Mouse (Mus musculus) hindbrain, embryonic 11.5 days (tissue): Measurements from ENCODE around the gene Lipi. TPM values are rescaled to one million over a fixed set of nuclear protein-coding genes. Genes with fewer than 3 reads are reported as not detected.

Source experiments
- ATAC-seq: fragments of 200-750 bp; cut with Nextera tagmentation; 2 replicates; pipeline ENCODE4 v1.8.0; 2017; ENCODE audit warnings: mild to moderate bottlenecking, moderate TSS enrichment, moderate library complexity; ENCODE audit not compliant: low FRiP score
- DNase-seq: peaks from one replicate; pipeline ENCODE4 v3.0.0-alpha.2; 2015; ENCODE audit warnings: low spot score
- H3K27ac ChIP-seq: fragments of 300-500 bp; sonication (generic); 2 replicates; pipeline ENCODE4 v1.5.1; 2014; ENCODE audit warnings: mild to moderate bottlenecking, low read depth, low read length
- H3K27me3 ChIP-seq: fragments of 300-500 bp; sonication (generic); 2 replicates; pipeline ENCODE4 v1.6.1; 2014; ENCODE audit warnings: mild to moderate bottlenecking, low read length, moderate library complexity, mixed read lengths; ENCODE audit not compliant: control insufficient read depth, insufficient read depth
- H3K36me3 ChIP-seq: fragments of 300-500 bp; sonication (generic); 2 replicates; pipeline ENCODE4 v1.6.1; 2014; ENCODE audit warnings: mild to moderate bottlenecking, low read length, moderate library complexity, mixed read lengths; ENCODE audit not compliant: control insufficient read depth, insufficient read depth
- H3K4me1 ChIP-seq: fragments of 300-500 bp; sonication (generic); replicated peaks from 2 replicates; pipeline ENCODE4 v1.6.1; 2014; ENCODE audit warnings: low read length, mixed read lengths; ENCODE audit not compliant: control insufficient read depth, insufficient read depth
- H3K4me2 ChIP-seq: fragments of 300-500 bp; sonication (generic); replicated peaks from 2 replicates; pipeline ENCODE4 v1.6.1; 2014; ENCODE audit warnings: mild to moderate bottlenecking, low read depth, low read length
- H3K4me3 ChIP-seq: fragments of 300-500 bp; sonication (generic); 2 replicates; pipeline ENCODE4 v1.5.1; 2014; ENCODE audit warnings: low read depth, low read length
- H3K9ac ChIP-seq: fragments of 300-500 bp; sonication (generic); 2 replicates; pipeline ENCODE4 v1.6.1; 2014; ENCODE audit warnings: low read depth, low read length
- H3K9me3 ChIP-seq: fragments of 300-500 bp; sonication (generic); 2 replicates; pipeline ENCODE4 v1.6.1; 2016; ENCODE audit warnings: low read length; ENCODE audit not compliant: control insufficient read depth
- WGBS: fragments of 180-500 bp; shearing (Covaris S2); extraction: QIAGEN DNeasy Blood & Tissue Kit; methylation state at CpG from one replicate; pipeline ENCODE4 v1.1.7; 2014; 5-methylcytosine and 5-hydroxymethylcytosine counted together
- polyA plus RNA-seq: library from polyadenylated mRNA; unstranded; fragments of >200 nt; fragmentation: Nextera tagmentation; extraction: Ambion mirVana; gene quantifications from 2 replicates; pipeline ENCODE4 v1.2.1, GENCODE M21; 2014

The Lipi gene
- polyA plus RNA-seq, 1 experiment from 2014 or later: not detected

- Histone ChIP-seq H3K4me1 (no peaks in the 10 kb centered on the region), H3K4me3 (no peak overlapping the region), H3K9me3 (no peaks in the 10 kb centered on the region), H3K27ac (no peak overlapping the region), H3K36me3 (no peaks in the 10 kb centered on the region), H3K9ac (no peak overlapping the region), H3K4me2 (no peak overlapping the region), H3K27me3 (no peaks in the 10 kb centered on the region)
- 82% methylated on average over 5 of the region's 5 CpGs for WGBS
- no peak for DNase-seq
- no peak for ATAC-seq
These were observed 3.6 kb downstream of the Lipi start for GRCm38 (mm10) chr16:75582279-75582678.

- 90% methylated on average over 2 of the region's 2 CpGs for WGBS
These were observed 23.0 kb downstream of the Lipi start for GRCm38 (mm10) chr16:75562910-75563309.

GRCm38 (mm10) chr16:75545310-75545709 is 40.6 kb downstream of the Lipi start:
- Histone ChIP-seq H3K4me1 (no peaks in the 10 kb centered on the region), H3K36me3 (no peaks in the 10 kb centered on the region), H3K9me3 (no peaks in the 10 kb centered on the region), H3K27ac (no peak overlapping the region), H3K27me3 (no peaks in the 10 kb centered on the region), H3K4me2 (no peak overlapping the region), H3K9ac (no peak overlapping the region), H3K4me3 (no peak overlapping the region)
- ATAC-seq: no peak
- WGBS: 85% methylated on average over 1 of the region's 1 CpGs
- no peak for DNase-seq

More at GRCm38 (mm10) chr16:75562910-75563309, 23.0 kb downstream of the Lipi start:
- H3K27ac ChIP-seq: no peak overlapping the region
- no peak overlapping the region for H3K4me3 ChIP-seq
- no peak overlapping the region for H3K4me2 ChIP-seq
- H3K36me3 ChIP-seq: no peaks in the 10 kb centered on the region
- ATAC-seq: no peak
- no peak overlapping the region for H3K9ac ChIP-seq
- H3K27me3 ChIP-seq: no peaks in the 10 kb centered on the region
- no peaks in the 10 kb centered on the region for H3K4me1 ChIP-seq
- H3K9me3 ChIP-seq: no peaks in the 10 kb centered on the region
- no peak for DNase-seq

GRCm38 (mm10) chr16:75537784-75538565 is 47.9 kb downstream of the Lipi start:
- ATAC-seq (no peak), DNase-seq (no peak)
- no peaks in the 10 kb centered on the region for H3K27me3 ChIP-seq
- WGBS: 89% methylated on average over 7 of the region's 7 CpGs
- no peaks in the 10 kb centered on the region for H3K9me3 ChIP-seq
- no peak overlapping the region for H3K9ac ChIP-seq
- H3K4me3 ChIP-seq: no peak overlapping the region
- no peak overlapping the region for H3K4me2 ChIP-seq
- no peaks in the 10 kb centered on the region for H3K4me1 ChIP-seq
- no peak overlapping the region for H3K27ac ChIP-seq
- no peaks in the 10 kb centered on the region for H3K36me3 ChIP-seq

- WGBS: 29% methylated on average over 1 of the region's 1 CpGs
- Histone ChIP-seq H3K36me3 (no peaks in the 10 kb centered on the region), H3K9me3 (no peaks in the 10 kb centered on the region), H3K4me1 (no peaks in the 10 kb centered on the region), H3K4me3 (no peak overlapping the region), H3K9ac (no peak overlapping the region), H3K4me2 (no peak overlapping the region), H3K27me3 (no peaks in the 10 kb centered on the region), H3K27ac (no peak overlapping the region)
- no peak for ATAC-seq
- no peak for DNase-seq
These were observed 54.2 kb downstream of the Lipi start for GRCm38 (mm10) chr16:75531705-75532104.

GRCm38 (mm10) chr16:75496568-75496967 is 89.3 kb downstream of the Lipi start:
- WGBS: 95% methylated on average over 4 of the region's 4 CpGs
- Histone ChIP-seq H3K9ac (no peak overlapping the region), H3K27ac (no peak overlapping the region), H3K9me3 (no peaks in the 10 kb centered on the region), H3K27me3 (no peaks in the 10 kb centered on the region), H3K4me3 (no peak overlapping the region), H3K4me1 (no peaks in the 10 kb centered on the region), H3K4me2 (no peak overlapping the region), H3K36me3 (no peaks in the 10 kb centered on the region)
- DNase-seq (no peak), ATAC-seq (no peak)

Other genes starting within 250 kb of the Lipi start
- 0.71 and 0.73 TPM in 2 replicates for gene Rbm11, start 6.8 kb upstream of the Lipi start, polyA plus RNA-seq
- gene Hspa13, start 181.0 kb upstream of the Lipi start, polyA plus RNA-seq: 40.4 and 44.6 TPM in 2 replicates